Mouse (Mus musculus) embryonic facial prominence, embryonic 13.5 days (tissue): ENCODE measurements around the gene Sfmbt2. TPM values are rescaled to one million over a fixed set of nuclear protein-coding genes. Genes with fewer than 3 reads are reported as not detected.
A peak's percentile ranks its signal among the peaks of the same experiment; 100 is the strongest.

Source experiments
- ATAC-seq: fragments of 200-750 bp; cut with Nextera tagmentation; 2 replicates; pipeline ENCODE4 v1.8.0; 2017; ENCODE audit warnings: low read depth; ENCODE audit not compliant: insufficient number of reproducible peaks, insufficient read depth, low FRiP score, low TSS enrichment
- H3K27ac ChIP-seq: fragments of 300-500 bp; sonication (generic); 2 replicates; pipeline ENCODE4 v1.5.1; 2015; ENCODE audit warnings: moderate library complexity, mild to moderate bottlenecking, inconsistent platforms
- H3K27me3 ChIP-seq: fragments of 300-500 bp; sonication (generic); 2 replicates; pipeline ENCODE4 v1.6.1; 2015; ENCODE audit warnings: mild to moderate bottlenecking, inconsistent platforms
- H3K36me3 ChIP-seq: fragments of 300-500 bp; sonication (generic); 2 replicates; pipeline ENCODE4 v1.6.1; 2015; ENCODE audit warnings: mild to moderate bottlenecking, inconsistent platforms
- H3K4me1 ChIP-seq: fragments of 300-500 bp; sonication (generic); 2 replicates; pipeline ENCODE4 v1.6.1; 2015; ENCODE audit warnings: inconsistent platforms
- H3K4me2 ChIP-seq: fragments of 300-500 bp; sonication (generic); 2 replicates; pipeline ENCODE4 v1.6.1; 2015; ENCODE audit warnings: moderate library complexity, mild to moderate bottlenecking, inconsistent platforms
- H3K4me3 ChIP-seq: fragments of 300-500 bp; sonication (generic); 2 replicates; pipeline ENCODE4 v1.5.1; 2015; ENCODE audit warnings: mild to moderate bottlenecking, inconsistent platforms
- H3K9ac ChIP-seq: fragments of 300-500 bp; sonication (generic); 2 replicates; pipeline ENCODE4 v1.6.1; 2015; ENCODE audit warnings: mild to moderate bottlenecking, inconsistent platforms
- H3K9me3 ChIP-seq: fragments of 300-500 bp; sonication (generic); 2 replicates; pipeline ENCODE4 v1.6.1; 2016; ENCODE audit warnings: inconsistent platforms
- WGBS: fragments of 180-500 bp; shearing (Covaris S2); methylation state at CpG from one replicate; pipeline ENCODE4 v1.1.7; 2015; ENCODE audit warnings: mixed read lengths; 5-methylcytosine and 5-hydroxymethylcytosine counted together
- microRNA counts: library from miRNA; unstranded; fragments of <30 nt; microRNA quantifications from one replicate; lab custom pipeline; 2016
- microRNA-seq: library from miRNA; unstranded; fragments of <30 nt; microRNA quantifications from one replicate; pipeline ENCODE4, GENCODE M21; 2016
- polyA plus RNA-seq: library from polyadenylated mRNA; unstranded; fragments of >200 nt; fragmentation: Nextera tagmentation; extraction: Ambion mirVana; gene quantifications from 2 replicates; pipeline ENCODE4 v1.2.1, GENCODE M21; 2015

The Sfmbt2 gene
- polyA plus RNA-seq, 1 experiment from 2014 or later = 4.8 TPM

DNA sequence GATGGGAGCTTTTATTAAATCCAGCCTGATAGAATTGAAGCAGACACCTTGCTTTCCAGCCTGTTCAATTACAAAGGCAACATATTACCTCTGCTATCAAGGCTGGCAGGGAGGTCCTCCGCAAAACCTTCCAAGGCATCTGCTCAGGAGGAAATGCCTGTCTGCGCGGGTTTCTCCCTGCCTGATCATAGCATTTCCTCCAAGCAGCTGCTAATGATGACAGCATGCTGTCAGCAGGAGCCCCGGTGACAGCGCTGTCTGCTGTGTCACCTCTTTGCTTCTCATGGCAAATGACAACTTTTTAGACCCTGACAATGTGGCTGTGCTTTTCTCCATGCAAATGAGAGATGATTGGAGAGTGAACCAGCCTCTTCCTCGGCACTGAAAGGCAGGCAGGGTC, 199.1 kb downstream of the Sfmbt2 start:
- H3K27me3 ChIP-seq = no peaks in the 10 kb centered on the region
- H3K4me1 ChIP-seq = peaks cover 5% of the 10 kb centered on the region; the same call in 1 of the 2 replicates
- no peak for ATAC-seq
- 39% methylated on average over 6 of the region's 6 CpGs for WGBS
- no peak overlapping the region for H3K9ac ChIP-seq
- no peak overlapping the region for H3K4me2 ChIP-seq
- H3K27ac ChIP-seq = no peak overlapping the region
- no peaks in the 10 kb centered on the region for H3K9me3 ChIP-seq
- H3K4me3 ChIP-seq = no peak overlapping the region
- no peaks in the 10 kb centered on the region for H3K36me3 ChIP-seq

DNA sequence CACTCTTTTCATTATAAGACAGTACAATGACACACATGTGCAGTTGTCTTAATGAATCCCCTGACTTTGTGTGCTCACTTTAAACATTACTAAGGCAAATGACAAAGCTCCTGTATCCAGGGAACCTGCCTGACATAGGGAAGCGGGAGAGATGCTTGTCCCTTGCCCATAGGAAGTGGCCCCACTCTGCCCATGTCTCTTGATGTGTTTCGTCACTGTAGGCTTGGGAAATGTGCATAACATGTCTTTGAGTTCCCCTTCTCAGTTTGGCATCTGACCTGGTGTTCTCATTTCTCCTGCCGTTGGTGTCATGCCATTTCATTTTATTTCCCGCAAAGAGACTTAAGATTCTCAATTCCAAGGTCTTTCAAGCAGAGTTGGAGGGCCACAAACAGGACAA, 202.0 kb downstream of the Sfmbt2 start:
- Histone ChIP-seq H3K4me2 (no peak overlapping the region), H3K9ac (no peak overlapping the region), H3K9me3 (no peaks in the 10 kb centered on the region), H3K27ac (no peak overlapping the region), H3K36me3 (no peaks in the 10 kb centered on the region), H3K4me1 (peaks cover 5% of the 10 kb centered on the region; the same call in 1 of the 2 replicates), H3K27me3 (no peaks in the 10 kb centered on the region), H3K4me3 (no peak overlapping the region)
- 94% methylated on average over 4 of the region's 4 CpGs for WGBS
- ATAC-seq = no peak

GRCm38 (mm10) chr2:10575962-10576740, 205.8 kb downstream of the Sfmbt2 start:
- Histone ChIP-seq H3K4me2 (no peak overlapping the region), H3K9ac (no peak overlapping the region), H3K4me1 (no peaks in the 10 kb centered on the region), H3K27ac (no peak overlapping the region), H3K9me3 (no peaks in the 10 kb centered on the region), H3K27me3 (no peaks in the 10 kb centered on the region), H3K36me3 (no peaks in the 10 kb centered on the region), H3K4me3 (no peak overlapping the region)
- ATAC-seq = no peak
- WGBS = 84% methylated on average over 3 of the region's 3 CpGs

- WGBS = 72% methylated on average over 4 of the region's 4 CpGs
- H3K4me2 ChIP-seq = no peak overlapping the region
- 0 out of 2 replicates have a peak, but pooled peaks cover 5% of the 10 kb centered on the region for H3K4me1 ChIP-seq
- H3K9me3 ChIP-seq = no peaks in the 10 kb centered on the region
- no peaks in the 10 kb centered on the region for H3K36me3 ChIP-seq
- ATAC-seq = no peak
- no peak overlapping the region for H3K4me3 ChIP-seq
- H3K27ac ChIP-seq = no peak overlapping the region
- no peaks in the 10 kb centered on the region for H3K27me3 ChIP-seq
- no peak overlapping the region for H3K9ac ChIP-seq
These were observed 212.4 kb downstream of the Sfmbt2 start for GRCm38 (mm10) chr2:10582673-10583072.

DNA sequence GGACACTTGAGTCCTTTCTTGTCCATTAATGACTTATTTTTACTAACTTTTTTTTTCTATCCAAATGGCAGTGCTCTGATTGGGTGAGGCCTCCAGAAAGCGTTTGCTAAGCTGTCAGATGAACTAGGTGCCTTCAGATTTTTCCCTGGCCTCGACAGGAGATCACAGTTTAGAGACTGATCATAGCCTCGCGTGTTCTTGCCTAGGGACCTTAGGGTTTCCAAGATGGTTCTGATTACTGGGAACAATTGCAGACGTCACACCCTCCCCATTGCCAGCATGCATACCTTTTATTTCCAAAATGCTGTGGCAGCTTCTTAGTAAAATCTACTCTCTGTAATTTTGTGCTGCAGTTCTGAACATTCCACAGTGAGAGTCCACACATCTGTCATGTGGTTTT, 212.8 kb downstream of the Sfmbt2 start:
- Histone ChIP-seq H3K27me3 (no peaks in the 10 kb centered on the region), H3K4me2 (no peak overlapping the region), H3K9me3 (no peaks in the 10 kb centered on the region), H3K4me3 (no peak overlapping the region), H3K9ac (no peak overlapping the region), H3K4me1 (0 out of 2 replicates have a peak, but pooled peaks cover 5% of the 10 kb centered on the region), H3K27ac (no peak overlapping the region), H3K36me3 (no peaks in the 10 kb centered on the region)
- ATAC-seq = no peak
- 31% methylated on average over 5 of the region's 5 CpGs for WGBS

DNA sequence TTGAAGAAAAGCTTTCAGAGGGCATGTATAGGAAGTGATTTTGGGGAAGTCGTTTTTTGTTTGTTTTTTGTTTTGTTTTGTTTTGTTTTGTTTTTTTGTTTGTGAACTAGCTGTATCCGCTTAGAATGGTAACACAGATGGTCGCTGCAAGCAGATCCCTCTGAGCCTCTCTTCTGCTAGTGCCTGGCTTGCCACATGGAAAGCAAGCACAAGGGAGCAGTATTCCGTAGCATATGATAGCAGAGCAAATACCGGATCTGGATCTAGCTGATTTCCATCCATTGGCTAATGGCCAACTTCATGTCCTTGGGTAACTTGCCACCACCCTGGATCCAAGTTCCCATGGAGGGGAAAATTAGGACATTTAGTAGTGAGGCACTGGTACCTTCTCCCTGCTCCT, 221.0 kb downstream of the Sfmbt2 start:
- no peaks in the 10 kb centered on the region for H3K36me3 ChIP-seq
- H3K9me3 ChIP-seq = no peaks in the 10 kb centered on the region
- H3K4me1 ChIP-seq = no peaks in the 10 kb centered on the region
- ATAC-seq = no peak
- no peak overlapping the region for H3K27ac ChIP-seq
- H3K4me2 ChIP-seq = no peak overlapping the region
- no peak overlapping the region for H3K9ac ChIP-seq
- 72% methylated on average over 5 of the region's 5 CpGs for WGBS
- H3K27me3 ChIP-seq = no peaks in the 10 kb centered on the region
- H3K4me3 ChIP-seq = no peak overlapping the region

- Histone ChIP-seq H3K9ac (no peak overlapping the region), H3K4me3 (no peak overlapping the region), H3K4me2 (no peak overlapping the region), H3K9me3 (no peaks in the 10 kb centered on the region), H3K27ac (no peak overlapping the region), H3K36me3 (no peaks in the 10 kb centered on the region), H3K27me3 (no peaks in the 10 kb centered on the region), H3K4me1 (no peaks in the 10 kb centered on the region)
- WGBS = 72% methylated on average over 2 of the region's 2 CpGs
- ATAC-seq = no peak
These were observed 245.2 kb downstream of the Sfmbt2 start for GRCm38 (mm10) chr2:10615500-10615899.

MicroRNA genes within 50 kb of the gene (microRNA counts, 519-probe panel; counts per million panel counts)
- microRNA mmu-miR-297a+mmu-miR-466f+mmu-miR-669b (lab: Ali Mortazavi, UCI) = 236 counts per million, percentile 44 among the panel's probes with 10 or more counts
- microRNA mmu-miR-297b-3p (lab: Ali Mortazavi, UCI) = 236 counts per million, percentile 44 among the panel's probes with 10 or more counts
- microRNA mmu-miR-297b-5p (lab: Ali Mortazavi, UCI) = 236 counts per million, percentile 44 among the panel's probes with 10 or more counts
- microRNA mmu-miR-297c (lab: Ali Mortazavi, UCI) = 236 counts per million, percentile 44 among the panel's probes with 10 or more counts
- microRNA mmu-miR-466a-3p+mmu-miR-466b-3-3p (lab: Ali Mortazavi, UCI) = 3,482 counts per million, percentile 79 among the panel's probes with 10 or more counts
- microRNA mmu-miR-466a-5p+mmu-miR-466e-5p (lab: Ali Mortazavi, UCI) = 236 counts per million, percentile 44 among the panel's probes with 10 or more counts
- microRNA mmu-miR-466c-5p (lab: Ali Mortazavi, UCI) = 236 counts per million, percentile 44 among the panel's probes with 10 or more counts
- 2,268 counts per million, percentile 56 among the panel's probes with 10 or more counts for microRNA mmu-miR-466d-3p (lab: Ali Mortazavi, UCI)
- 2,765 counts per million, percentile 66 among the panel's probes with 10 or more counts for microRNA mmu-miR-466d-5p (lab: Ali Mortazavi, UCI)
- 236 counts per million, percentile 44 among the panel's probes with 10 or more counts for microRNA mmu-miR-466f-5p (lab: Ali Mortazavi, UCI)
- 3,364 counts per million, percentile 77 among the panel's probes with 10 or more counts for microRNA mmu-miR-466g (lab: Ali Mortazavi, UCI)
- 236 counts per million, percentile 44 among the panel's probes with 10 or more counts for microRNA mmu-miR-466h (lab: Ali Mortazavi, UCI)
- 1,694 counts per million, percentile 48 among the panel's probes with 10 or more counts for microRNA mmu-miR-466l (lab: Ali Mortazavi, UCI)
- microRNA mmu-miR-467a (lab: Ali Mortazavi, UCI) = 2,554 counts per million, percentile 62 among the panel's probes with 10 or more counts
- microRNA mmu-miR-467b (lab: Ali Mortazavi, UCI) = 236 counts per million, percentile 44 among the panel's probes with 10 or more counts
- 236 counts per million, percentile 44 among the panel's probes with 10 or more counts for microRNA mmu-miR-467c (lab: Ali Mortazavi, UCI)
- 236 counts per million, percentile 44 among the panel's probes with 10 or more counts for microRNA mmu-miR-467d (lab: Ali Mortazavi, UCI)
- microRNA mmu-miR-467e (lab: Ali Mortazavi, UCI) = 2,639 counts per million, percentile 64 among the panel's probes with 10 or more counts
- microRNA mmu-miR-669a (lab: Ali Mortazavi, UCI) = 3,094 counts per million, percentile 71 among the panel's probes with 10 or more counts
- 1,332 counts per million, percentile 46 among the panel's probes with 10 or more counts for microRNA mmu-miR-669e (lab: Ali Mortazavi, UCI)
- 4,055 counts per million, percentile 86 among the panel's probes with 10 or more counts for microRNA mmu-miR-669f (lab: Ali Mortazavi, UCI)
- microRNA mmu-miR-669g (lab: Ali Mortazavi, UCI) = 236 counts per million, percentile 44 among the panel's probes with 10 or more counts
- microRNA mmu-miR-669h-5p (lab: Ali Mortazavi, UCI) = 236 counts per million, percentile 44 among the panel's probes with 10 or more counts
- 1,753 counts per million, percentile 48 among the panel's probes with 10 or more counts for microRNA mmu-miR-669i (lab: Ali Mortazavi, UCI)
- microRNA mmu-miR-669j (lab: Ali Mortazavi, UCI) = 2,242 counts per million, percentile 55 among the panel's probes with 10 or more counts
- microRNA mmu-miR-669m (lab: Ali Mortazavi, UCI) = 236 counts per million, percentile 44 among the panel's probes with 10 or more counts
- microRNA mmu-miR-669o (lab: Ali Mortazavi, UCI) = 236 counts per million, percentile 44 among the panel's probes with 10 or more counts

Small RNA genes lying within 50 kb of the gene (microRNA-seq; reads per million reads assigned to microRNA genes)
- gene Gm22051 (not detected), gene Gm22072 (not detected), gene Gm22091 (not detected), gene Gm22166 (not detected), gene Gm22239 (0.92 reads per million), gene Gm22626 (not detected), gene Gm22635 (not detected), gene Gm22677 (not detected), gene Gm22678 (not detected), gene Gm22775 (not detected), gene Gm22925 (1.8 reads per million, percentile 3 among the genes with 10 or more reads in this experiment), gene Gm23108 (not detected), gene Gm23288 (not detected), gene Gm23542 (not detected), gene Gm23569 (not detected), gene Gm23571 (not detected), gene Gm23578 (not detected), gene Gm23651 (not detected), gene Gm23988 (not detected), gene Gm24028 (not detected), gene Gm24167 (not detected), gene Gm24315 (not detected), gene Gm24342 (not detected), gene Gm24488 (not detected), gene Gm24640 (not detected), gene Gm24673 (not detected), gene Gm24761 (not detected), gene Gm24806 (not detected), gene Gm25022 (not detected), gene Gm25158 (not detected), gene Gm25263 (not detected), gene Gm25285 (not detected), gene Gm25316 (not detected), gene Gm25451 (not detected), gene Gm25673 (not detected), gene Gm25680 (not detected), gene Gm25701 (not detected), gene Gm25753 (not detected), gene Gm25943 (not detected), gene Gm26060 (not detected), gene Gm26073 (not detected), gene Gm26092 (not detected), gene Gm26156 (not detected), gene Gm26229 (not detected), gene Gm26398 (not detected), gene Gm26426 (not detected), gene Gm26431 (not detected), gene Gm26491 (not detected), gene Mir297a-2 (6.1 reads per million, percentile 21 among the genes with 10 or more reads in this experiment), gene Mir297a-3 (not detected), gene Mir297a-4 (not detected), gene Mir297b (not detected), gene Mir297c (not detected), gene Mir466 (not detected), gene Mir466b-1 (not detected), gene Mir466b-2 (not detected), gene Mir466b-3 (not detected), gene Mir466b-4 (not detected), gene Mir466b-5 (not detected), gene Mir466b-6 (not detected), gene Mir466b-7 (not detected), gene Mir466b-8 (not detected), gene Mir466c-1 (not detected), gene Mir466c-2 (not detected), gene Mir466d (not detected), gene Mir466e (not detected), gene Mir466f-1 (not detected), gene Mir466f-2 (not detected), gene Mir466f-3 (not detected), gene Mir466g (not detected), gene Mir466h (0.55 reads per million), gene Mir466l (not detected), gene Mir466m (not detected), gene Mir466n (27.9 reads per million, percentile 38 among the genes with 10 or more reads in this experiment), gene Mir466o (0.74 reads per million), gene Mir466p (not detected), gene Mir467a-1 (0.55 reads per million), gene Mir467a-10 (not detected), gene Mir467a-2 (not detected), gene Mir467a-3 (not detected), gene Mir467a-4 (not detected), gene Mir467a-5 (not detected), gene Mir467a-6 (not detected), gene Mir467a-7 (not detected), gene Mir467a-8 (not detected), gene Mir467a-9 (not detected), gene Mir467b (3.5 reads per million, percentile 13 among the genes with 10 or more reads in this experiment), gene Mir467c (2,181 reads per million, percentile 83 among the genes with 10 or more reads in this experiment), gene Mir467d (2,226 reads per million, percentile 84 among the genes with 10 or more reads in this experiment), gene Mir467e (2,217 reads per million, percentile 83 among the genes with 10 or more reads in this experiment), gene Mir669a-1 (not detected), gene Mir669a-10 (not detected), gene Mir669a-11 (not detected), gene Mir669a-12 (not detected), gene Mir669a-2 (not detected), gene Mir669a-3 (0.74 reads per million), gene Mir669a-4 (not detected), gene Mir669a-5 (not detected), gene Mir669a-6 (not detected), gene Mir669a-7 (not detected), gene Mir669a-8 (not detected), gene Mir669a-9 (not detected), gene Mir669b (not detected), gene Mir669c (159 reads per million, percentile 61 among the genes with 10 or more reads in this experiment), gene Mir669d (not detected), gene Mir669d-2 (not detected), gene Mir669e (30.5 reads per million, percentile 40 among the genes with 10 or more reads in this experiment), gene Mir669f (0.74 reads per million), gene Mir669g (not detected), gene Mir669h (3.5 reads per million, percentile 13 among the genes with 10 or more reads in this experiment), gene Mir669i (not detected), gene Mir669j (not detected), gene Mir669k (not detected), gene Mir669l (445 reads per million, percentile 70 among the genes with 10 or more reads in this experiment), gene Mir669m-1 (not detected), gene Mir669m-2 (not detected), gene Mir669o (596 reads per million, percentile 73 among the genes with 10 or more reads in this experiment), gene Mir669p-1 (not detected), gene Mir669p-2 (not detected)

Other genes with a start within 250 kb of the Sfmbt2 start
- 0.08 and 3.0 TPM in 2 replicates for gene Itih2, start 239.1 kb upstream of the Sfmbt2 start, polyA plus RNA-seq
- gene Itih5, start 216.9 kb upstream of the Sfmbt2 start, polyA plus RNA-seq = 5.0 and 6.5 TPM in 2 replicates